Mouse (Mus musculus): ENCODE measurements around the gene Cd151. TPM values are rescaled to one million over a fixed set of nuclear protein-coding genes. Genes with fewer than 3 reads are reported as not detected.
A peak's percentile ranks its signal among the peaks of the same experiment; 100 is the strongest.

The Cd151 gene
- polyA plus RNA-seq, 1 experiment from 2014 or later, result 93.2 TPM

GRCm38 (mm10) chr7:141480842-141481497 lies 13.8 kb downstream of the Cd151 start:
- 8% methylated on average over 10 of the region's 10 CpGs for WGBS
- peak overlapping the region; percentile 45 for H3K4me3 ChIP-seq (ENCODE audit: low read length)
- ATAC-seq (ENCODE audit: low FRiP score, low TSS enrichment), result peak; percentile 34

DNA sequence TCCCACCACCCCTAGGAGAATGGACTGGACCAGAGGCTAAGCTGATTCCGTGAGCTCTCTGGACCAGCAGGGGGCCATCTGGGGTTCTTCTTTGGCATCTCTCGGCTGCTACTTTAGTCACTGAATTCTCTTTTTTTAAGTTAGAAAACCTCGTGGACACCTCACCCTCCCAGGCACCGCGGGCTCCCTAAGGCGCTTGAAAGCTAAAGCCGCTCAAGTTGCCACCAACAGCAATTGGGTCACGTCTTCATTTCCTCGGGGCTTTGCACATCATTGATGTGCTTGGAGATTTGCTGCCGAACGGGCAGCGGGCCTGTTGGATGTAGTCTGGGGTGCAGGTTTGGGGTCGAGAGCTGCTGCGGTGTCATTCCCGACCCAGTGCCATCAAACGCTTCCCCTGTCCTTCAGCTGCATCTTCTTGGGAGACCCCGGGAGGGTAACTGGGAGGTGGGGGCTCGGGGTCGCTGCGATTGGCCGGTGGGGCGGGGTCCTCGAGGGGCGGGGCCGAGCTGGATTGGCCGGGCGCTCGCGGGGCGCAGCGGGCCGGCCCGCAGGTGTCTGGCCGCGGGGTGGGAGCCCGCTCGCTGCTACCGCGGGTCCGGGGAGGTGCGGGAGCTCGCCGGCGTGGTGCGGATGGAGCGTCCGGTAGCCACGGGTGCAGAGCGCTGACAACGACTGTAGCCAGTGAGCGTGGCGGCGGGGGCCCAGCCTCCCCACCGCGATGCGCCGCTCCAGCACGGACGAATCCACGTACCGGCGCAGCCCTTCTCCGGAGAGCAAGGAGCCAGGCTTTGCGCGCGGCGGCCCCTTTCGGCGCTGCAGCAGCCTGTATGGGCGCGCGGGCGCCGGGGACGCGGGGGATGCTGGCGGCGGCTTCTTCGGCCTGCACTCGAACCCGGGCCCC lies 14.6 kb downstream of the Cd151 start:
- WGBS, result under 1% methylated on average over 77 of the region's 81 CpGs
- H3K9ac ChIP-seq (ENCODE audit: low read depth, low read length), result peak overlapping the region; percentile 52
- no peaks in the 10 kb centered on the region for H3K27me3 ChIP-seq (ENCODE audit: control insufficient read depth, insufficient read depth, low read length)
- peak overlapping the region; percentile 73 for H3K4me2 ChIP-seq (replicated peaks; ENCODE audit: low read depth, low read length)
- peak overlapping the region; percentile 45 for H3K4me3 ChIP-seq (ENCODE audit: low read length)
- no peaks in the 10 kb centered on the region for H3K36me3 ChIP-seq (ENCODE audit: control insufficient read depth, insufficient read depth, low read length)
- ATAC-seq (ENCODE audit: low FRiP score, low TSS enrichment), result peak; percentile 16
- H3K9me3 ChIP-seq (ENCODE audit: control insufficient read depth, low read length), result no peaks in the 10 kb centered on the region
- peaks cover 40% of the 10 kb centered on the region for H3K4me1 ChIP-seq (ENCODE audit: control insufficient read depth, insufficient read depth, low read length)
- H3K27ac ChIP-seq (ENCODE audit: low read depth, low read length), result no peak overlapping the region

More at GRCm38 (mm10) chr7:141480842-141481497, 13.8 kb downstream of the Cd151 start:
- Histone ChIP-seq H3K9me3 (ENCODE audit: control insufficient read depth, low read length) (no peaks in the 10 kb centered on the region), H3K4me2 (replicated peaks; ENCODE audit: low read depth, low read length) (peak overlapping the region; percentile 73), H3K27ac (ENCODE audit: low read depth, low read length) (no peak overlapping the region), H3K36me3 (ENCODE audit: control insufficient read depth, insufficient read depth, low read length) (no peaks in the 10 kb centered on the region), H3K4me1 (ENCODE audit: control insufficient read depth, insufficient read depth, low read length) (peaks cover 47% of the 10 kb centered on the region), H3K27me3 (ENCODE audit: control insufficient read depth, insufficient read depth, low read length) (no peaks in the 10 kb centered on the region), H3K9ac (ENCODE audit: low read depth, low read length) (peak overlapping the region; percentile 52; the same call in 1 of the 2 replicates)

DNA sequence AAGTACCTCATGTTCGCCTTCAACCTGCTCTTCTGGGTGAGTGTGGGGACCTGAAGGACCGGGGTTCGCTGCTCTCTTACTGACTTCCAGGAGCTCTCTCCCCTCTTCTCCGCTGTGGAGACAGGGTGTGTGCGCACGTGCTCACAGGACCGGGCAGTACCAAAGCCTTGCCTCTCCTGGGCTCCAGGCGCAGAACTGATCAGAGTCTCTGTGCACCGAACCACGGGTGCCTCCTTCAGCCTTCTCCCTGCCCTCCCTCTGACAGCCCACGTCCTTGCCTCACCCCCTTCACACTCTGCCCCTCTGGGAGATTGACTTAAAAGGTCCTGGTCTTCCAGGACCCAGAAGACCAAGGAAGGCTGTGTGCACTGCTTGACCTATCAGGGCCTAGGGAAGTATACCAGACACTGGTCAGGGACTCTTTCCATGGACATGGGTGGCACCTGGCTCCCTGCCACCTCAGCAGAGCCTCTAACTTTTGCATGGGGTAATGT lies 15.4 kb downstream of the Cd151 start:
- H3K4me1 ChIP-seq (ENCODE audit: control insufficient read depth, insufficient read depth, low read length), result peaks cover 32% of the 10 kb centered on the region
- no peaks in the 10 kb centered on the region for H3K36me3 ChIP-seq (ENCODE audit: control insufficient read depth, insufficient read depth, low read length)
- ATAC-seq (ENCODE audit: low FRiP score, low TSS enrichment), result no peak; the same call in 1 of the 2 replicates
- peak overlapping the region; percentile 73 for H3K4me2 ChIP-seq (replicated peaks; ENCODE audit: low read depth, low read length)
- peak overlapping the region; percentile 52 for H3K9ac ChIP-seq (ENCODE audit: low read depth, low read length)
- peak overlapping the region; percentile 45 for H3K4me3 ChIP-seq (ENCODE audit: low read length)
- WGBS, result 9% methylated on average over 11 of the region's 11 CpGs
- no peaks in the 10 kb centered on the region for H3K27me3 ChIP-seq (ENCODE audit: control insufficient read depth, insufficient read depth, low read length)
- H3K27ac ChIP-seq (ENCODE audit: low read depth, low read length), result no peak overlapping the region
- H3K9me3 ChIP-seq (ENCODE audit: control insufficient read depth, low read length), result no peaks in the 10 kb centered on the region

DNA sequence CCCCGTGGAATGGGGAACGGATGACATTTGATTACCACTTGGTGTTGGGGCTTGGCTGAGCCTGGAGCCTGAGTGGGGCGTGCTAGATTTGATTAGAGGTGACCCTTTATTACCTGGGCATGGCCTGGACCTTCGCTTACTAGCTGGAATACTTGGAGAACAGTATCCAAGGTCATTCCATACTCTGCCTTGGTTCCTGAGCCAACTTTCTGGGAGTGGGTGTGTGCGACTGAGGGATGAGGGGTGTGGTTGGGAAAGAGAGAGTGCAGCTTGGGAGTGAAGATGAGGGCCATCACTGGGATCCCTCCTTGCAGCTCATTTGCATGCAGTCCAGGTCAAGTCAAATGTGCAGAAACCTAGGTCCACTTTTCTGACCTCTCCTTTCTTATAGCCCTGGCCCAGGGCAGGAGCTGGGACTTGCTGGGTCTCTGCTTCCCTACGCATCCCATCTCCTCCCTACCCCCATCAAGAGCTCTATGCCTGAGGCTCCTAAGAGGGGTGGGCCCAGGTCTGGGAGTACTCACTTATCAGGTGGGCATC lies 16.0 kb downstream of the Cd151 start:
- Histone ChIP-seq H3K9ac (ENCODE audit: low read depth, low read length) (no peak overlapping the region), H3K27ac (ENCODE audit: low read depth, low read length) (no peak overlapping the region), H3K27me3 (ENCODE audit: control insufficient read depth, insufficient read depth, low read length) (no peaks in the 10 kb centered on the region), H3K4me3 (ENCODE audit: low read length) (0 out of 2 replicates have a peak overlapping the region, but pooled peaks have one; percentile 45), H3K9me3 (ENCODE audit: control insufficient read depth, low read length) (no peaks in the 10 kb centered on the region), H3K36me3 (ENCODE audit: control insufficient read depth, insufficient read depth, low read length) (no peaks in the 10 kb centered on the region), H3K4me2 (replicated peaks; ENCODE audit: low read depth, low read length) (no peak overlapping the region), H3K4me1 (ENCODE audit: control insufficient read depth, insufficient read depth, low read length) (peaks cover 26% of the 10 kb centered on the region; the same call in 1 of the 2 replicates)
- 70% methylated on average over 6 of the region's 6 CpGs for WGBS
- ATAC-seq (ENCODE audit: low FRiP score, low TSS enrichment), result no peak

DNA sequence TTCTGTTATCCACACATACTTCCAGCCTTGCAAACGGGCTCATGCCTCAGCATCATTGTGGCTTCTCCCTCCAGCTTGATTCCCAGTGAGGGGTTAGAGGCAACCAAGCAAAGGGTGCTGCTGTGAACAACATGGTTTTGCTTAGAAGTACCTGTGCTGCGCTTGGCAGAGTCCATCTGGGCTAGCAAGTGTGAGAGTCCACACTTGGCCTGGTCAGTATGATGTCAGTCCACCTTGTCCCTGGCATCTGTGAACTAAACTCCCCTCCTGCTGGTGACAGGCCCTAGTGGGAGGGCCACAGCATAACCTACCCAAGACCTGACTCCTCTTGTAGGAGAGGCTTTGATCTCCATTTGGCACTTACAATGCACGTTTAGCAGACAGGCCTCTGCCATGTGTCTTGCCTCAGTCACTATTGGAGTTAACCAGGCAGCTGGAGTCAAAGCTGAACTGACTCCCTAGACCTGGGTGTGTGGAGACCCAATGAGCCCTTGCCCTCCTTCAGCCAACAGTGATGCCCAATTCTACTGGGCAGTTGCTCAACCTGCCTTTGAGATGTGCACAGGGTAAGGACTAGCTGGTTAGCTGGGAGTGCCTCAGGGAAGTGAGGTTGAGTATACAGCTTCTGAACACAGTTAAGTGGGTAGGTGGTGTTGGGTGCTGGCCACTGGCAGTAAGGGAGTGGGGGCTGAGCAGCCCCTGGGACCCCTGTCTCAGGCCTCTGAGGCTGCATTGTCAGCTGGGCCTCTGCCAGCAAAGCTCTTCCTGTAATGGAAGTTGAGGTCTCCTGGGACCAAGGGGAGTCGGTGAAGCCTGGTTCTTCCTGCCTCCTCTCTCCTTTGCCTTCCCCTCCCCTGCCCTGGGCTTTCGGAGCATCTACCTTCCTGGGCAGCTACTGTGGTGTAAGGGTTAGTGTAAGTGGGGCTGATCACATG lies 17.3 kb downstream of the Cd151 start:
- Histone ChIP-seq H3K27ac (ENCODE audit: low read depth, low read length) (no peak overlapping the region), H3K4me3 (ENCODE audit: low read length) (no peak overlapping the region), H3K4me1 (ENCODE audit: control insufficient read depth, insufficient read depth, low read length) (peaks cover 22% of the 10 kb centered on the region; the same call in 1 of the 2 replicates), H3K36me3 (ENCODE audit: control insufficient read depth, insufficient read depth, low read length) (no peaks in the 10 kb centered on the region; the same call in 1 of the 2 replicates), H3K9ac (ENCODE audit: low read depth, low read length) (no peak overlapping the region), H3K4me2 (replicated peaks; ENCODE audit: low read depth, low read length) (no peak overlapping the region), H3K27me3 (ENCODE audit: control insufficient read depth, insufficient read depth, low read length) (no peaks in the 10 kb centered on the region), H3K9me3 (ENCODE audit: control insufficient read depth, low read length) (no peaks in the 10 kb centered on the region)
- ATAC-seq (ENCODE audit: low FRiP score, low TSS enrichment), result no peak
- 57% methylated on average over 5 of the region's 5 CpGs for WGBS

GRCm38 (mm10) chr7:141485186-141485585 lies 18.0 kb downstream of the Cd151 start:
- no peak overlapping the region for H3K4me2 ChIP-seq (replicated peaks; ENCODE audit: low read depth, low read length)
- whole genome bisulfite sequencing, result 63% methylated on average over 2 of the region's 2 CpGs
- ATAC-seq (ENCODE audit: low FRiP score, low TSS enrichment), result no peak

GRCm38 (mm10) chr7:141485606-141486005 lies 18.4 kb downstream of the Cd151 start:
- no peak overlapping the region for H3K9ac ChIP-seq (ENCODE audit: low read depth, low read length)
- 96% methylated on average over 2 of the region's 2 CpGs for WGBS
- ATAC-seq (ENCODE audit: low FRiP score, low TSS enrichment), result no peak

More at GRCm38 (mm10) chr7:141485186-141485585, 18.0 kb downstream of the Cd151 start:
- Histone ChIP-seq H3K27ac (ENCODE audit: low read depth, low read length) (no peak overlapping the region), H3K27me3 (ENCODE audit: control insufficient read depth, insufficient read depth, low read length) (no peaks in the 10 kb centered on the region), H3K9me3 (ENCODE audit: control insufficient read depth, low read length) (no peaks in the 10 kb centered on the region), H3K4me3 (ENCODE audit: low read length) (no peak overlapping the region), H3K4me1 (ENCODE audit: control insufficient read depth, insufficient read depth, low read length) (peaks cover 22% of the 10 kb centered on the region; the same call in 1 of the 2 replicates), H3K36me3 (ENCODE audit: control insufficient read depth, insufficient read depth, low read length) (no peaks in the 10 kb centered on the region; the same call in 1 of the 2 replicates), H3K9ac (ENCODE audit: low read depth, low read length) (no peak overlapping the region)

DNA sequence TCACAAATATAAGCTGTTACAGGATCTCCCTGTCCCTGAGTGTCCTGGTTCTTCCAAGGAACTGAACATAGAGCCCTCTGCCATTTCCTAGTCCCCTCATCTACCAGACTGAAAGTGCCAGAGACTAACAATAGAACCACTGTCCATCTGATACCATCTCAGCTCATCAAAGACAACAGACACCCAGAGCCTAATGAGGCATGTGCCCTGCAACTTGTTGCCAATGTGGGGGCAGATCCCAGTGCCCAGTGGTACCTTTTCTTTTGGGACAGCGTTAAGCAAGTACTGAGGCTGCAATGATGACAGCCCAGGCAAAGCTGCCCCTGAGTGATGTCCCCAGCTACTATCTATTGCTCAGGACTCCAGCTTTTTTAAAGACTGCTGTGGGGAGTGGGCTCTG lies 19.0 kb downstream of the Cd151 start:
- Histone ChIP-seq H3K4me1 (ENCODE audit: control insufficient read depth, insufficient read depth, low read length) (peaks cover 18% of the 10 kb centered on the region; the same call in 1 of the 2 replicates), H3K27me3 (ENCODE audit: control insufficient read depth, insufficient read depth, low read length) (no peaks in the 10 kb centered on the region), H3K9ac (ENCODE audit: low read depth, low read length) (no peak overlapping the region), H3K9me3 (ENCODE audit: control insufficient read depth, low read length) (no peaks in the 10 kb centered on the region), H3K36me3 (ENCODE audit: control insufficient read depth, insufficient read depth, low read length) (no peaks in the 10 kb centered on the region; the same call in 1 of the 2 replicates), H3K4me3 (ENCODE audit: low read length) (no peak overlapping the region), H3K27ac (ENCODE audit: low read depth, low read length) (no peak overlapping the region), H3K4me2 (replicated peaks; ENCODE audit: low read depth, low read length) (no peak overlapping the region)
- WGBS, result 67% methylated on average over 1 of the region's 1 CpGs
- no peak for ATAC-seq (ENCODE audit: low FRiP score, low TSS enrichment)

More at GRCm38 (mm10) chr7:141485606-141486005, 18.4 kb downstream of the Cd151 start:
- Histone ChIP-seq H3K4me1 (ENCODE audit: control insufficient read depth, insufficient read depth, low read length) (peaks cover 22% of the 10 kb centered on the region; the same call in 1 of the 2 replicates), H3K27ac (ENCODE audit: low read depth, low read length) (no peak overlapping the region), H3K9me3 (ENCODE audit: control insufficient read depth, low read length) (no peaks in the 10 kb centered on the region), H3K27me3 (ENCODE audit: control insufficient read depth, insufficient read depth, low read length) (no peaks in the 10 kb centered on the region), H3K4me2 (replicated peaks; ENCODE audit: low read depth, low read length) (no peak overlapping the region), H3K36me3 (ENCODE audit: control insufficient read depth, insufficient read depth, low read length) (no peaks in the 10 kb centered on the region; the same call in 1 of the 2 replicates), H3K4me3 (ENCODE audit: low read length) (no peak overlapping the region)
